Mouse (Mus musculus): Measurements from ENCODE around the gene Helz2. TPM values are rescaled to one million over a fixed set of nuclear protein-coding genes. Genes with fewer than 3 reads are reported as not detected.

Helz2 gene
- 8.9 and 9.5 TPM in 2 replicates for polyA plus RNA-seq (2012)

GRCm38 (mm10) chr2:181241602-181242313 lies at the start of gene Helz2:
Helz2 (minus strand) TSS chr2:181242027.

GRCm38 (mm10) chr2:181287958-181288350 lies 46.1 kb upstream of the Helz2 start, which contains the start of gene Gmeb2:
Gmeb2 (minus strand) TSS chr2:181288035.

GRCm38 (mm10) chr2:181219538-181220216 lies 22.1 kb downstream of the Helz2 start, which contains the start of gene Fndc11:
Fndc11 (plus strand) TSS chr2:181220013.

GRCm38 (mm10) chr2:181213021-181213445 lies 28.8 kb downstream of the Helz2 start, which contains the start of gene Srms:
Srms (minus strand) TSS chr2:181213185.

GRCm38 (mm10) chr2:181202422-181202821 lies 39.4 kb downstream of the Helz2 start, which contains the start of gene Ptk6:
Ptk6 (minus strand) TSS chr2:181202789.

GRCm38 (mm10) chr2:181187121-181188000 lies 54.5 kb downstream of the Helz2 start, which contains the start of gene Ppdpf:
Ppdpf (plus strand) TSS chr2:181187247.

Other genes starting within 250 kb of the Helz2 start
- gene Chrna4, start 198.5 kb downstream of the Helz2 start, polyA plus RNA-seq (2012) = 0.02 TPM in 1 of 2 replicates, not detected in the other
- gene Kcnq2, start 106.7 kb downstream of the Helz2 start, polyA plus RNA-seq (2012) = 0.02 TPM in 1 of 2 replicates, not detected in the other
- gene Eef1a2, start 85.0 kb downstream of the Helz2 start, polyA plus RNA-seq (2012) = not detected in 2 replicates
- 186 and 195 TPM in 2 replicates for gene Ppdpf, start 54.8 kb downstream of the Helz2 start, polyA plus RNA-seq (2012)
- not detected in 2 replicates for gene Ptk6, start 39.2 kb downstream of the Helz2 start, polyA plus RNA-seq (2012)
- gene Srms, start 28.8 kb downstream of the Helz2 start, polyA plus RNA-seq (2012) = 0.09 TPM in 1 of 2 replicates, not detected in the other
- 0.21 TPM in 1 of 2 replicates, not detected in the other for gene Fndc11, start 22.0 kb downstream of the Helz2 start, polyA plus RNA-seq (2012)
- gene Gmeb2, start 46.0 kb upstream of the Helz2 start, polyA plus RNA-seq (2012) = 10.7 and 12.8 TPM in 2 replicates
- not detected in 2 replicates for gene Stmn3, start 72.5 kb upstream of the Helz2 start, polyA plus RNA-seq (2012)
- 18.5 and 21.3 TPM in 2 replicates for gene Rtel1, start 77.7 kb upstream of the Helz2 start, polyA plus RNA-seq (2012)
- gene Zgpat, start 122.9 kb upstream of the Helz2 start, polyA plus RNA-seq (2012) = 32.0 and 40.5 TPM in 2 replicates
- gene Arfrp1, start 123.4 kb upstream of the Helz2 start, polyA plus RNA-seq (2012) = 16.0 and 20.7 TPM in 2 replicates
- 48.6 and 51.5 TPM in 2 replicates for gene Lime1, start 138.1 kb upstream of the Helz2 start, polyA plus RNA-seq (2012)
- gene Zbtb46, start 217.4 kb upstream of the Helz2 start, polyA plus RNA-seq (2012) = 1.3 and 2.0 TPM in 2 replicates